Mouse (Mus musculus): ENCODE measurements at regions not wholly inside any gene's neighbourhood (a gene's known extent, or its start where the extent isn't known, plus 50 kb on each side); places are given as distances from the start of the nearest gene placed in this dataset.

GRCm38 (mm10) chr16:26169382-26169781 is 63.8 kb upstream of the P3h2 start:
- DNase-seq (ENCODE audit: low spot score in 2 of 2), result no peak

- DNase-seq (ENCODE audit: low spot score in 2 of 2), result no peak
These were observed 62.6 kb upstream of the P3h2 start for GRCm38 (mm10) chr16:26168216-26168615.

GRCm38 (mm10) chr16:26164066-26164465 is 58.5 kb upstream of the P3h2 start:
- no peak for DNase-seq (ENCODE audit: low spot score in 2 of 2)

- DNase-seq (ENCODE audit: low spot score in 2 of 2), result no peak
These were observed 57.8 kb upstream of the P3h2 start for GRCm38 (mm10) chr16:26163401-26163800.

GRCm38 (mm10) chr16:26157606-26158005 is 52.0 kb upstream of the P3h2 start:
- DNase-seq (ENCODE audit: low spot score in 2 of 2), result no peak

Measured in natural killer cell, adult 2 months (primary cell).